Mouse (Mus musculus): ENCODE measurements around the gene Tmc5. TPM values are rescaled to one million over a fixed set of nuclear protein-coding genes. Genes with fewer than 3 reads are reported as not detected.

Gene Tmc5
- polyA plus RNA-seq (2014; fragmentation: Nextera tagmentation; extraction: Ambion mirVana) = 0.15 TPM in 1 of 2 replicates, not detected in the other

DNA sequence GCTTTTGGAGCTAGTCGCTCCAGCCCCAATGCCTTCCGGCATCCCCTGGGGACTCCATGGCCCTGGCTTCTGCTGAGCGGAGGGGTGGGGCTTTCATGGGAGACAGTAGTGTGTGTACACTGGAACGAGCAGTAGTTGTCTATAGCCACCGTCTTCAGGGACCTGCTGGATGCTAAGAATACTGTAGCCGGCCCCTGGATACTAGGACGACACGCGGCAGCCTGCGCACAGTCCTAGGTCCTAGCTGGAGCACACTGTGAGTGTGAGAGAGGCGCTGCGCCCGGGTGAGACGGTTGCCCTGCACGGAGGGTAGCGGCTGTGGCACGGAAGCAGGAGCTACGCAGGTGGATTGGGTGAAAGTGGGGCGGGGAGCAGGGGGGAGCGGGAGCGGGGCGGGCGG, at the start of gene Tmc5:
Gene Tmc5, plus strand, starts transcription at position 97 of the 400 bp plus-strand sequence.
- WGBS = 4% methylated on average over 23 of the region's 23 CpGs
- Histone ChIP-seq H3K4me1 (ENCODE audit: control insufficient read depth, insufficient read depth, low read length) (peaks cover 5% of the 10 kb centered on the region), H3K9ac (replicated peaks; ENCODE audit: low read length) (peak within 1 kb of the TSS; percentile 18; the same call in 1 of the 2 replicates), H3K27me3 (ENCODE audit: control insufficient read depth, insufficient read depth, low read length) (peaks cover 11% of the 10 kb centered on the region), H3K9me3 (replicated peaks; ENCODE audit: control insufficient read depth, low read length) (no peaks in the 10 kb centered on the region), H3K4me3 (ENCODE audit: low read depth, low read length) (peak within 1 kb of the TSS; percentile 18), H3K27ac (replicated peaks; ENCODE audit: low read depth, low read length) (no peak within 1 kb of the TSS), H3K4me2 (ENCODE audit: low read depth, low read length) (peak within 1 kb of the TSS; percentile 40), H3K36me3 (replicated peaks; ENCODE audit: control insufficient read depth, insufficient read depth, low read depth, low read length) (no peaks in the 10 kb centered on the region)
- DNase-seq (ENCODE audit: low spot score) (no peak), ATAC-seq (replicated peaks; ENCODE audit: insufficient number of reproducible peaks, low FRiP score, low TSS enrichment, low read depth) (no peak)

DNA sequence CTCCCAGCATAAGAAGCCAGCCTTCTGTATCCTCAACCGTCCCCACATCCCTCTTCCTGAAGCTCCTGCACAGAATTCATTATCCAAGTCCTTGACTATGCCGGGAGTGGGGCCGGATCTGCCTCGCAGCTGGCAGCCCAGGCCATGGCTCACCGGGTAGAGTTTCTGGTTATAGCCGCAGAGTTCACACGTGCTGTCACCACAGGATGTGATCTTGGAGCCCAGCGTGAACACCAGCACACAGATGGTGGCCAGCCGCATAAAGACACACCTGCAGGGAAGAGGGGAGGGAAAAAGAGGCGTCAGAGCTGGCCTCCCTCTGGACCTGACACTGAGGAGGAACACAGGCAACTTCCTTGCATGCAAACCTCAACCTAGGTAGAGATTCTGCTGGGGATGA, 49.6 kb upstream of the Tmc5 start:
- H3K27me3 ChIP-seq (ENCODE audit: control insufficient read depth, insufficient read depth, low read length) = no peaks in the 10 kb centered on the region
- no peaks in the 10 kb centered on the region; the same call in 1 of the 2 replicates for H3K36me3 ChIP-seq (replicated peaks; ENCODE audit: control insufficient read depth, insufficient read depth, low read depth, low read length)
- no peak for DNase-seq (ENCODE audit: low spot score)
- no peak for ATAC-seq (replicated peaks; ENCODE audit: insufficient number of reproducible peaks, low FRiP score, low TSS enrichment, low read depth)
- no peak overlapping the region for H3K4me2 ChIP-seq (ENCODE audit: low read depth, low read length)
- no peaks in the 10 kb centered on the region; the same call in 1 of the 2 replicates for H3K9me3 ChIP-seq (replicated peaks; ENCODE audit: control insufficient read depth, low read length)
- WGBS = 80% methylated on average over 10 of the region's 10 CpGs
- H3K9ac ChIP-seq (replicated peaks; ENCODE audit: low read length) = no peak overlapping the region
- H3K4me1 ChIP-seq (ENCODE audit: control insufficient read depth, insufficient read depth, low read length) = no peaks in the 10 kb centered on the region
- H3K4me3 ChIP-seq (ENCODE audit: low read depth, low read length) = no peak overlapping the region
- no peak overlapping the region for H3K27ac ChIP-seq (replicated peaks; ENCODE audit: low read depth, low read length)

DNA sequence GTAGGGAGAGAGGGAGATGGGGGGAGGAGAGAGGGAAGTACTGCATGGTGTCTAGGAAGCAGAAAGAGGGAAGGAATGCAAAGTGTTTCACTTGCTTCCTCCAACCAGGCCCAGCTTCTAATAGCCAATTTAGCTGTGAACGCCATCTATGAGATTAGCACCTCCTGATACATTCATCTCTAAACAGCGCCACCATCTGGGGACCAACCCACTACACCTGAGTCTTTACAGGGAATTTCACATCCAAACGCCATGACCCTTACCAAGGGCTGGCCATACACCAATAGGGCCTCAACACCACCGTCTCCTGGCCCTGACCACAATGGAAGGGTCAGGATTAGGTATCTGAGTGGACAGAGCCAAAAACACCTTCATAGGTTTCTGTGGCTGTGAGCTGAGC, 43.2 kb upstream of the Tmc5 start:
- WGBS = 69% methylated on average over 4 of the region's 4 CpGs
- H3K9me3 ChIP-seq (replicated peaks; ENCODE audit: control insufficient read depth, low read length) = no peaks in the 10 kb centered on the region; the same call in 1 of the 2 replicates
- no peak overlapping the region for H3K27ac ChIP-seq (replicated peaks; ENCODE audit: low read depth, low read length)
- no peak overlapping the region for H3K9ac ChIP-seq (replicated peaks; ENCODE audit: low read length)
- H3K4me2 ChIP-seq (ENCODE audit: low read depth, low read length) = no peak overlapping the region
- no peak overlapping the region for H3K4me3 ChIP-seq (ENCODE audit: low read depth, low read length)
- H3K4me1 ChIP-seq (ENCODE audit: control insufficient read depth, insufficient read depth, low read length) = no peaks in the 10 kb centered on the region
- H3K27me3 ChIP-seq (ENCODE audit: control insufficient read depth, insufficient read depth, low read length) = no peaks in the 10 kb centered on the region
- ATAC-seq (replicated peaks; ENCODE audit: insufficient number of reproducible peaks, low FRiP score, low TSS enrichment, low read depth) (no peak), DNase-seq (ENCODE audit: low spot score) (no peak)
- no peaks in the 10 kb centered on the region; the same call in none of the 2 replicates for H3K36me3 ChIP-seq (replicated peaks; ENCODE audit: control insufficient read depth, insufficient read depth, low read depth, low read length)

DNA sequence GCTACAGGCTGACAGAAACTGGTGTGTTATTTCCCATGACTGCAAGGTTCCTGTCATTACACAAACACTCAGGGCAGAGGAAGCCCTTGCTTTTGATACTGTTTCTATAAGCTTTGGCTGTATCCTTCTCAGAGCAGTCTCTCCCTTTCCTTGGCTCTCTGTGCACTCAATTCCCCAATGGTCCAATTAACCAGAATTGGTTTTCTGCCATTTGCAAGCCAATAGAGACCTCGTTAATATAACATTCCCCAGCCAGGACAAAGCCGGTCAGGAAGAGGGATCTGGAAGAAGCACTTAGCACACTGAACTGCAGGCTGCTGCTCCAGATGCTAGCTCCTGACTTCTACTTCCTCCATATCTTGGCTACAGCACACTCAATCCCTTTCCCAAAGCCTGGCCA, 42.8 kb upstream of the Tmc5 start:
- no peaks in the 10 kb centered on the region; the same call in 1 of the 2 replicates for H3K9me3 ChIP-seq (replicated peaks; ENCODE audit: control insufficient read depth, low read length)
- H3K4me1 ChIP-seq (ENCODE audit: control insufficient read depth, insufficient read depth, low read length) = no peaks in the 10 kb centered on the region
- DNase-seq (ENCODE audit: low spot score) (no peak), ATAC-seq (replicated peaks; ENCODE audit: insufficient number of reproducible peaks, low FRiP score, low TSS enrichment, low read depth) (no peak)
- H3K4me3 ChIP-seq (ENCODE audit: low read depth, low read length) = no peak overlapping the region
- no peaks in the 10 kb centered on the region; the same call in none of the 2 replicates for H3K36me3 ChIP-seq (replicated peaks; ENCODE audit: control insufficient read depth, insufficient read depth, low read depth, low read length)
- WGBS = 81% methylated on average over 2 of the region's 2 CpGs
- H3K27ac ChIP-seq (replicated peaks; ENCODE audit: low read depth, low read length) = no peak overlapping the region
- H3K9ac ChIP-seq (replicated peaks; ENCODE audit: low read length) = no peak overlapping the region
- no peaks in the 10 kb centered on the region for H3K27me3 ChIP-seq (ENCODE audit: control insufficient read depth, insufficient read depth, low read length)
- H3K4me2 ChIP-seq (ENCODE audit: low read depth, low read length) = no peak overlapping the region

DNA sequence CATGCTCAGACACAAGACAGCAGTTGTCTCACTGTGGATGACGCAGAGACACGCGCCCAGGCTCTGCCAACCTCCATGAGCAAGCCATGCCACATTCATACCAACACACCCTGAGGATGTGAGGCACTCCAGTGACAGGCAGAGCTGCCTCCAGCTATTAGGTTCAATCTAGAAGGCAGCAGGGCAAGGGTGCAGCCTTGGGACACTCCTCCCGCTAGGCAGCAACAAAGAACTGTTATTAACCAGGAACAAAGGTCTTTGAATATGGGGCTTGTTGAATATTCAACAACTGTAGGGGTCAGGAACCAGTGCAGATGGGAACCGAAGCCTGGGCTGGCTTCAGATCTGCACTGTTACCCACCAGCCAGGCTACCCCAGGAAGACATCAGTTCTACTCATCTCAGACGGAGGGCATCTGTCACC, 28.0 kb upstream of the Tmc5 start:
- H3K9me3 ChIP-seq (replicated peaks; ENCODE audit: control insufficient read depth, low read length) = no peaks in the 10 kb centered on the region
- no peak for DNase-seq (ENCODE audit: low spot score)
- 68% methylated on average over 6 of the region's 6 CpGs for WGBS

DNA sequence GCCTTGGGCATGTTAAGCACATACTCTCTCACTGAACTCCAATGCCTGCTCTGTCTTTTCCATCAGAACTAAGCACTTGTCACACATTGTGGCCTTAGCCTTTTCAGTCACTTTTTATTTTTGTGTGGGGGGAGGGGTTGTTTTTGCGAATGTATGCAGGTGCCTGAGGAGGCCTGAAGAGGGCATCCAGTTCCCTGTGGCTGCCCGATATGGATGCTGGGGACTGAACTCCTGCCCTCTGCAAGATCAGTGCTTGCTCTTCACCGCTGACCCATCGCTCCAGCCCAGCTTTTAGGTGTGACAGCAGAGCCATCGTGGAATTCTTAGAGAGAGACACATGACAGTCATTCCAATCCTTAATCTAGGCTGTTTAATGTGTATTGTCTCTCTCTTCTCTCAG, 25.7 kb upstream of the Tmc5 start:
- no peak overlapping the region for H3K9ac ChIP-seq (replicated peaks; ENCODE audit: low read length)
- no peak overlapping the region for H3K27ac ChIP-seq (replicated peaks; ENCODE audit: low read depth, low read length)
- no peak for DNase-seq (ENCODE audit: low spot score)
- no peak overlapping the region for H3K4me2 ChIP-seq (ENCODE audit: low read depth, low read length)
- no peak overlapping the region for H3K4me3 ChIP-seq (ENCODE audit: low read depth, low read length)
- ATAC-seq (replicated peaks; ENCODE audit: insufficient number of reproducible peaks, low FRiP score, low TSS enrichment, low read depth) = no peak
- no peaks in the 10 kb centered on the region for H3K36me3 ChIP-seq (replicated peaks; ENCODE audit: control insufficient read depth, insufficient read depth, low read depth, low read length)
- H3K9me3 ChIP-seq (replicated peaks; ENCODE audit: control insufficient read depth, low read length) = no peaks in the 10 kb centered on the region
- no peaks in the 10 kb centered on the region for H3K27me3 ChIP-seq (ENCODE audit: control insufficient read depth, insufficient read depth, low read length)
- H3K4me1 ChIP-seq (ENCODE audit: control insufficient read depth, insufficient read depth, low read length) = no peaks in the 10 kb centered on the region
- WGBS = 65% methylated on average over 5 of the region's 5 CpGs

More for the DNA sequence above, 28.0 kb upstream of the Tmc5 start:
- no peak overlapping the region for H3K9ac ChIP-seq (replicated peaks; ENCODE audit: low read length)
- H3K4me3 ChIP-seq (ENCODE audit: low read depth, low read length) = no peak overlapping the region
- H3K27me3 ChIP-seq (ENCODE audit: control insufficient read depth, insufficient read depth, low read length) = no peaks in the 10 kb centered on the region
- no peak overlapping the region for H3K27ac ChIP-seq (replicated peaks; ENCODE audit: low read depth, low read length)
- no peak overlapping the region for H3K4me2 ChIP-seq (ENCODE audit: low read depth, low read length)
- no peaks in the 10 kb centered on the region for H3K36me3 ChIP-seq (replicated peaks; ENCODE audit: control insufficient read depth, insufficient read depth, low read depth, low read length)
- H3K4me1 ChIP-seq (ENCODE audit: control insufficient read depth, insufficient read depth, low read length) = no peaks in the 10 kb centered on the region
- peak; percentile 41; the same call in 1 of the 2 replicates for ATAC-seq (replicated peaks; ENCODE audit: insufficient number of reproducible peaks, low FRiP score, low TSS enrichment, low read depth)

DNA sequence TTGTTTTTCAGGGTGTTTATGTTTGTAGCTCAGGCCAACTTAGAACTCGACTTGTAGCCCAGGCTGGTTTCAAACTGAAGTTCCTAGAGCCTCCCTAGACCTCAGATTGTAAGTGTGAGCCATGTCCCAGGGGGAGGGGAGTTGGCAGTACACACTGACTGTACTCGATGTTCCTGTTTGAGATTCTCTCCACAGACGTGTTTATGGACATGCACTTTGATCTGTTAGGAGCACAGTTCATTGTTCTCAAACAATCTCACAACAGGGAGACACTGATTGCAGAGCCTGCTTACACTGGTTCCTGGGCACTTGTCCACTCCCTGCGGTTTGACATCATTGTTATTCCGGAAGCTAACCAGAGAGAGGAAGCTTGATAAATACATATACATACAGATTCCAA, 25.1 kb upstream of the Tmc5 start:
- Histone ChIP-seq H3K9me3 (replicated peaks; ENCODE audit: control insufficient read depth, low read length) (no peaks in the 10 kb centered on the region), H3K4me3 (ENCODE audit: low read depth, low read length) (no peak overlapping the region), H3K27me3 (ENCODE audit: control insufficient read depth, insufficient read depth, low read length) (no peaks in the 10 kb centered on the region), H3K4me1 (ENCODE audit: control insufficient read depth, insufficient read depth, low read length) (no peaks in the 10 kb centered on the region), H3K4me2 (ENCODE audit: low read depth, low read length) (no peak overlapping the region), H3K27ac (replicated peaks; ENCODE audit: low read depth, low read length) (no peak overlapping the region), H3K36me3 (replicated peaks; ENCODE audit: control insufficient read depth, insufficient read depth, low read depth, low read length) (no peaks in the 10 kb centered on the region), H3K9ac (replicated peaks; ENCODE audit: low read length) (no peak overlapping the region)
- ATAC-seq (replicated peaks; ENCODE audit: insufficient number of reproducible peaks, low FRiP score, low TSS enrichment, low read depth) = no peak
- WGBS = 72% methylated on average over 5 of the region's 5 CpGs
- DNase-seq (ENCODE audit: low spot score) = no peak

DNA sequence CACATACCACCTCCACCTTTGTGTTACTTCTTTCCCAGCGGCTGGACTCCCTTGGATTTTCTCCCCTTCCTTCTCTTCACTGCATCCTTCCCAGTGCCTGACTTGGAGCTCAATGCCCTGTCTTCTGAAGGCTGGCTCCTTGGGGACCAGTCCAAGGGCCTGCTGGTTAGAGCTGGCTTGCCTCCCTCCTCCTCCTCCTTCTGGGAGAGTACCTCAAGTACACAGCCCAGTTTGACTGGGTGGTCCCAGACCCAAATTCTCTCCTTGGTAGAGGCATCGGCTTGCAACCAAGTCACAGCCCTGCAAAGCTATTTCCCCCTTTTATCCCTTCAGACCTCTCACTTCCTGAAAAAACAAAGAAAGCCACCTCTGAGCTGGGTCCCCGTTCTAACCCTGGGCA, 18.8 kb upstream of the Tmc5 start:
- Histone ChIP-seq H3K9me3 (replicated peaks; ENCODE audit: control insufficient read depth, low read length) (no peaks in the 10 kb centered on the region), H3K36me3 (replicated peaks; ENCODE audit: control insufficient read depth, insufficient read depth, low read depth, low read length) (no peaks in the 10 kb centered on the region), H3K27ac (replicated peaks; ENCODE audit: low read depth, low read length) (no peak overlapping the region), H3K4me3 (ENCODE audit: low read depth, low read length) (no peak overlapping the region), H3K27me3 (ENCODE audit: control insufficient read depth, insufficient read depth, low read length) (no peaks in the 10 kb centered on the region), H3K9ac (replicated peaks; ENCODE audit: low read length) (no peak overlapping the region), H3K4me1 (ENCODE audit: control insufficient read depth, insufficient read depth, low read length) (no peaks in the 10 kb centered on the region), H3K4me2 (ENCODE audit: low read depth, low read length) (no peak overlapping the region)
- DNase-seq (ENCODE audit: low spot score) = no peak
- ATAC-seq (replicated peaks; ENCODE audit: insufficient number of reproducible peaks, low FRiP score, low TSS enrichment, low read depth) = no peak
- WGBS = 66% methylated on average over 3 of the region's 3 CpGs

All from embryonic facial prominence, embryonic 11.5 days (tissue).